Mouse (Mus musculus) lung, adult 2 months (tissue): ENCODE data around the gene Gm5901.

ENCODE experiments used
- CTCF ChIP-seq: fragments of 200-500 bp; IDR thresholded peaks from 2 replicates; pipeline ENCODE4 v1.5.1; 2011; ENCODE audit warnings: mild to moderate bottlenecking, low read length, control low read depth; ENCODE audit not compliant: insufficient read depth
- POLR2A ChIP-seq: fragments of 200-500 bp; IDR thresholded peaks from 2 replicates; pipeline ENCODE4 v1.6.1; 2011; ENCODE audit warnings: low read depth, mild to moderate bottlenecking, control low read depth, low read length, borderline replicate concordance; ENCODE audit errors: extremely low read depth

DNA sequence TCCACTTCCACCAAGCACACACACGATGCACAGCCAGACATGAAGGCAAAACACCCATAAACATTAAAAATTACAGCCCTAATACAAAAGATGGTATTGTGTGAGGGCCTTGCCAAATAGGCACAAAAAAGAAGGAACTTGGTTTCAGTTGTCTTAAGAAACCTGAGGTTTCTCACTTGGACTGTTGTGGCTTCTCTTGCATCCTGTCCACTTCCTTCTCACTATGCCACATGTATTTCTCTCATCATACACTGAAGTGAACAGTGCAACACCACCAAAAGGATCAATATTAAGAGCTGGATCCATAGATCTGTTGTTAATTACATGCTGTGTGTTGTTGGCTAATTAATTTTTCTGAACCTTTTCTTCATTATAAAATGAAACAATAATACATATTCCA, 1.9 kb upstream of the Gm5901 start:
- TF ChIP-seq POLR2A = no peak
- no peak for TF ChIP-seq CTCF
